Mouse (Mus musculus) spleen, postnatal 36 days (tissue): ENCODE data around the gene Hic1.

Experiments used
- DNase-seq, 2 experiments: peaks; one replicate each; pipeline ENCODE4 v3.0.0; 2022; ENCODE audit warnings: low spot score in 2 of 2, mixed read lengths in 1 of 2

Hic1 gene

DNA sequence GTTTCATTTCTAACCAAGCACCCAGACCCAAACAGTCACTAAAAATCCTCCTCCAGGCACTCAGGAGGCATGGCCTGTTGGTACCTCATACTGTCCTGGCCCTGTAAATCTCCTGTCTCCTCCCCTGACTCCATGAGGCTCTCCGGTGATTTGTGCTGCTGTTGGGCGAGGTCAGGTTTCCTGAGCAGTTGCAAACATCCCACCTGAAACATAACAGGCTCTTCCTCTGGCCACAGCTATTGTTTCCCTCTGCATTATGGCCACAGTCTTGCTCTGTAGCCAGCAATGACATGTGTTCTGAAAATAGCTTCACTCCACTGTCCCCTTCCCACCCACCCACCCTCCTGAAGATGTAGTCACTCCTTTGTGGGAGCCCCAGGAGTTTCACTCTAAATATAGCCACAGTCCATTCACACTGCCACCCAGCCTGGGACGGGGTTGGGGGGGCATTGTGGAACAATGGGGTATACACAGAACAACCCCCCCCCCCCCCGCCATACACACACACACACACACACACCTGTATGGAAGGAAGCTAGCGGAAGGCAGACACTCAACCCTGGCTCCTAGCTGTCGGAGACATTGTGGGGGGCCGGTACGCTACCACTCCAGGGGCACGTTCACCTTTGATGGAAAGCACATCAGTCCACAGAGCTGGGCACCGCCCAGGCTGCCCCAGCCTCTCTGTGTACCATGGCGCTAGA lies 20.8 kb downstream of the Hic1 start:
- DNase-seq, result no peak

DNA sequence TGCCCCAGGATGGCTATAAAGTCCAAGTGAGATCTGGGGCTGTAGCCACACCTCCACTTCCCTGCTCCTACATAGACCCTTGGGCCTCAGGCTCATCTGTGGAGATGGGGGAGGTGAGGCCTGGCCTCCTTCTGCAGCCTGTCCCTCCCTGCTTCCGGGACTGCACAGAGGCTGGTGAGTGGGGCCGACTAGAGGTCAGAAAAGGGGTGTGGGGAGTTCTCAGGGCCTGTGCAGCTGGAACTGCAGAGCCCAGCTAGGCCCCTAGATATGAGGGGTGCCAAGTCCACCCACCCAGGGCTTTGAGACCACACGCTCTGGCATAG lies 21.5 kb downstream of the Hic1 start:
- no peak for DNase-seq

DNA sequence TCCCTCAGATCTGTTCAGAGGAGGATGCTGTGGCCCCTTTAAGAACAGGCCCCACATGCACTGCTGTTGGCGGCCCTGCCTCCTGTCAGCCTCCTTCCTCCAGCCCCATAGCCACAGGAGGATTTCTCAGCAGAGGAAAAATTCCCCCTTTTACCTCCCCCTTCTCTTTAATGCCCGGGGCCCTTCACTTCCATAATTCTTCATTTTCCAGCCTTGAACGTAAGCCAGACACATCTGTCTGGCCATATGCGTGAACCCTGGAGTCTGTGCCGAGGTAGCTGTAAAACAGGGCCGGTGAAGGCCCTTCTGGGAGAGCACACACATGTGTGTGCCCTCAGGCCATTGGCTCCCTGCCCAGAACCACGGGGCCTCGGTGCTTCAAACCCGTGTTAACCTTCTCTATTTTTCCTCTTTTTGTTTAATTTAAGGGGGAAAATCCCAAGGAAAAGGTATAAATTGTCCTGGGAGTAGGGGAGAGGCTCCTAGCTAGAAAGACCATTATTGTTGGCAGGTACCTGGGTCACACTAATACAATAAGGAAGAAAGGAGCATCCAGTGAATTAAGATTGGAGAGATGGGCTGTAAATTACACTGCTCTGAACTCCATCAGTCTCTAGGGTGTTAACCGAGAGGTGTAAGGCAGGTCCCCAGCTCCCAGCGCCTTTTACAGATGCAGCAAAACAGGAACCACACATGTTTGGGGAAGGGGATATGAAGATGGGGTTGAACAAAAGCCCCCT lies 22.0 kb downstream of the Hic1 start:
- no peak for DNase-seq

GRCm38 (mm10) chr11:75145841-75146240 lies 23.5 kb downstream of the Hic1 start:
- DNase-seq, result no peak

GRCm38 (mm10) chr11:75142749-75143148 lies 26.6 kb downstream of the Hic1 start:
- no peak for DNase-seq

- no peak for DNase-seq
Measured at GRCm38 (mm10) chr11:75141913-75142312, 27.4 kb downstream of the Hic1 start.

DNA sequence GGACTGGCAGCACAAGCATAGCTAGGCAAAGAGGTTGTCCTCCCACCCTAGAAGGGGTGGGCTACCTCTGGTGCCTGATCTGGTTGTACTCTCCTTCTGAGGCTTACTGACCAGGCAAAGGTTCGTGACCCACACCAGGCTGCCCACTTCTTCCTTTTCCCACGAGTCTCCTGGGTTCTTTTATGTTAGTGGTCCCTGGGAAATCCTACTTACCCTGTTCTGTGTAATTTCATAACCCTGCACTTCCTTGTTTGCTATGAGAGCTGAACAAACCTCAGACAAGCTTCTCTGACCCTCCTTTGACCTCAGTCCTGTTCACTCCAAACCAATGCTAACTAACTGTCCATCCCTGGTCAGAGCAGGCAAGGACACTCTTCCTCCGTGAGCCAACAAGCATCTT lies 28.3 kb downstream of the Hic1 start:
- DNase-seq, result no peak

DNA sequence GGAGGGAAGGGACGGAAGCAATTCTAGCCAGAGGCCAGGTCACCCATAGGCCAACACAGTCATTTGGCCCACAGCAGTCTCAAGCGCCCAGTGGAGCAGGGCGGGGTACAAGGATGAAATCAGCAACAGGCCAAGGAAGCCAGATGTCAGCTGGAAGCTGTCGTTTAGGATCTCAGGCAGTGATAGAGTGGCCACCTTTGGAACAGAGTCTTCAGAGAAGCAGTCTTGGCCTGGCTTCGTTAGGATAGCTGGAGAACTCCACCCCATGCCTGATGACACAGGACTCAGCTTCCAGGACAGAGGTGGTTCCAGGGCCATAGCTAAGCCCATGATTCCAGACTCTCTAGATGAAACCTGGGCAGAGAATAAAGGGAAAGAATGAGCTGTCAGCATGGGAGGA lies 28.9 kb downstream of the Hic1 start:
- DNase-seq, result no peak

DNA sequence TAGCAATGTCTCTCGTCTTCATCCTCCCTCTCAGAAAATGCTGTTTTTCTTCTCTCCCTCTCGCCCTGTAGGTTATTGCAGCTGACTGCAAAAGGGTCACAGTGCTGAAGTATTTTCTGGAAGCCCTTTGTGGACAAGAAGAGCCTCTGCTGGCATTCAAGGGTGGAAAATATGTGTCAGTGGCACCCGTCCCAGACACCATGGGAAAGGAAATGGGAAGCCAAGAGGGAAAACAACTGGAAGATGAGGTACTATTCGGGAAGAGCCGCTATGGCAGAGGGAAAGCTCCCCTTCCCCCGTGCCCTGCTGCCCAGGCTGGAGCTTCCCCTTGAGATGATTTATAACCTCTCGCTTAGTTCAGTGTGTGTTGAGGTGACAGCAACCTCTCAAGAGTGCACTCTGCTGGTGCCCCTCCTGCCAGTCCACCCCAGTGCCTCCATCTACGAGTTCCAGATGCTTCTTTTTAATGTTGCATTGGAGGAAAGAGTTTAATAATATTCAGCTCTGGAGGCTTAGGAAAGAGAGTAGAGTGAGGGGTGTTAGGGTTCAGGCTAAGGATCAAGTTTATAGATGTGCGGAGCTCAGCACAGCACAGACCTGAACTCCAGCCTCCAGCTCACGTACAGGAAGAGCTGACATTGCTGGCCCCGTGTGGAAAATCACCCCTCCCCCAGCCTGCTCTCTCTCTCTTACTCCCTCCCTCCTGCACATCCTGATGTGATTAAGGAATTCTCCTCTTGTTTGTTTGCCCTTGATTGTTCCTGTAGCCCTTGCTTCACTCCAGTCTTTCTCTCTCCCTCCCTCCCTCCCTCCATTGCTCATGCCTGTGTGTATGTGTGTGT lies 30.0 kb downstream of the Hic1 start:
- peak in 1 of 2 experiments; percentile 33 for DNase-seq

DNA sequence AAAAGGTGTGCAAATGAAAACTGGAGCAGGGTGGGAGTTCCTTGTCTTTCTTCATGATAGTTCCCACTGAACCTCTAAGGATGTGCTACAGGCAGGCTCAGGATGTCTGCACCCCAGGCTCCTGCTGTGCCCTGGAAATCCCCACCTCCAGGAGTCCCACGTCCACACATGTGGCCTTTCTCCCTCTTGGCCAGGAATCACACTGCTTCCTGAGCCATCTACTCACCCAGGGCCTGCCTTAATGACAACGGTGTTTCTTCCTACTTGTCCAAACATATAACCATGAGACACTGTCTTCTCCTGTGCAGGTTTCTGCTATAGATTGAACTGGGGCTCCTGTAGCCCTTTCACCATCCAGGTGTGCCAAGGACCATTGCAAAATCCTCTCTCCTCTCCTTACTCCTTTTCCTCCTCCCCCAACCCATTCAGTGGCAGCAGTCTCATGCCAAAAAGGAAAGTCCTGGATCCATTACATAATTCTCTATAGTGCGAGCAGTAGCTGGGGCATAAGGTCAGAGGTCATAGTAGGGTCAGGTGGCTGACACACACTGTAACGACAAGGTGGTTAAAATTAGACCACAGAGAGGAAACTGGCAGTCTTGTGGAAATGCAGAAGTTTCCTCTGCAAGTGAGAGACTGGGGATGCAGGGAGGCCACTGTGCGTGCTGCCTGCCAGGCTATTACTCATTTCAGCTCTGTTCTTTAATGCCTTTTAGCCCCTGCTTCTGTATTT lies 32.5 kb downstream of the Hic1 start:
- peak; percentile 50 for DNase-seq

GRCm38 (mm10) chr11:75135358-75135757 lies 34.0 kb downstream of the Hic1 start:
- no peak for DNase-seq

- no peak for DNase-seq
Measured at GRCm38 (mm10) chr11:75134485-75135068, 34.7 kb downstream of the Hic1 start.

GRCm38 (mm10) chr11:75133951-75134350 lies 35.4 kb downstream of the Hic1 start:
- DNase-seq, result no peak

- no peak for DNase-seq
Measured at GRCm38 (mm10) chr11:75133391-75133790, 35.9 kb downstream of the Hic1 start.

DNA sequence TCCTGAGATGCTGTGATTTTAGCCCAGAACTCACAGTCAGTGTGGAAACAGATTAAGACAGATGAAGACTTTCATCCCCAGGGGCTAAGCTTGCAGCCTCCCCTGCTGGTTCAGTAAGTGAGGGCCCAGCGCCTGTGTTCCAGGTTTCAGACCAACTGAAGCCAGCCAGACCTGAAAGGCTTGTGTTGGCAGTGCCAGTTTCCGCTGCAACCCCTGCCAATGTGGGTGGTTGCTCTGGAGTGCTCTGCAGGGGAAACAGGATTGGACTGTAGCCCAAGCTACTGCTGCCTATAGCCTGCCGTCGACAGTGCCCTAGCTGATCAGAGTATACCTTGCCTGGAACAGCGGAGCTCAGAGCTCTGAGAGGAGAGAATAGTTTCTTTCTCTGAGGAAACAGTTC lies 37.0 kb downstream of the Hic1 start:
- no peak for DNase-seq

- no peak for DNase-seq
Measured at GRCm38 (mm10) chr11:75131300-75131699, 38.0 kb downstream of the Hic1 start.

- no peak for DNase-seq
Measured at GRCm38 (mm10) chr11:75129481-75129880, 39.8 kb downstream of the Hic1 start.

DNA sequence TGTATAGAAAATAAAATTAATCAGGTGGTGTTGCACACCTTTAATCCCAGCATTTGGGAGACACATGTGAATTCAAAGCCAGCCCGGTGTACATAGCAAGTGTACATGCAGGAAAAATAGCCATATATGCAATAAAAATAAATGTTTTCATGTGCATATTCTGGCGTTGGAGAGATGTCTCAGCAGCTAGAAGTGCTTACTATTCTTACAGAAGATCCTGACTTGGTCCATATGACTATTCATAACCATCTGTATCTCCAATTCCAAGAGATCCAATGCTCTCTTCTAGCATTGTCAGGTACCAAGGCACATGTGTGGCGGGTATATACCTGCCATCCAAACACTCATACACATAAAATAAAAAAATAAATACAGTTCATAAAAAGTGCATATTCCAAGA lies 42.9 kb downstream of the Hic1 start:
- no peak for DNase-seq

GRCm38 (mm10) chr11:75124406-75124805 lies 44.9 kb downstream of the Hic1 start:
- DNase-seq, result no peak

DNA sequence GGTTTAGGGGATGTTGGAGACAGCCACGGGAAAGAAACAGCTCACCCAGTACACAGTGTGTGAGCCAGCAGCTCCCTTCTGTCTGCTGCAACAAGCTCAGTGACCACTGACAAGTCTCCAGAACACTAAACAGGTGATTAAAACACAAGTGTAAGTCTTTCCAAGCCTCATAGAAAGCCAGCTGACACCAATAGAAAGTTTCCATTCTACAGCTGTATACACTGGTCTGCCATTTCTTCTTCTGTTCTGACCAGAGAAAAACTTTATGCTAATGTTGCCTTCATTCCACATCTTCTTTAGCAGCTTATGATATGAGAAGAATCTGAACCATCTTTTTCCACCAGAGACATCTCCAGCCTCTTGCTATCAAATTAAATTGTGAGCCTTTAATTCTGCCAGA lies 48.0 kb downstream of the Hic1 start:
- no peak for DNase-seq

- no peak for DNase-seq
Measured at GRCm38 (mm10) chr11:75119841-75120240, 49.5 kb downstream of the Hic1 start.

GRCm38 (mm10) chr11:75119298-75119697 lies 50.0 kb downstream of the Hic1 start:
- no peak for DNase-seq
